Mouse (Mus musculus) kidney, adult 2 months (tissue): ENCODE measurements around the gene Gdf11.

Experiments
- CTCF ChIP-seq: fragments of 200-500 bp; conservative IDR thresholded peaks from 2 replicates; pipeline ENCODE4 v1.5.1; 2011; ENCODE audit warnings: low read depth, mild to moderate bottlenecking, control low read depth, low read length, moderate library complexity, mixed read lengths; ENCODE audit not compliant: insufficient read depth, insufficient read length
- POLR2A ChIP-seq: fragments of 200-500 bp; IDR thresholded peaks from one replicate; pipeline ENCODE4 v1.6.1; 2011; ENCODE audit warnings: low read depth, low read length, control low read depth

DNA sequence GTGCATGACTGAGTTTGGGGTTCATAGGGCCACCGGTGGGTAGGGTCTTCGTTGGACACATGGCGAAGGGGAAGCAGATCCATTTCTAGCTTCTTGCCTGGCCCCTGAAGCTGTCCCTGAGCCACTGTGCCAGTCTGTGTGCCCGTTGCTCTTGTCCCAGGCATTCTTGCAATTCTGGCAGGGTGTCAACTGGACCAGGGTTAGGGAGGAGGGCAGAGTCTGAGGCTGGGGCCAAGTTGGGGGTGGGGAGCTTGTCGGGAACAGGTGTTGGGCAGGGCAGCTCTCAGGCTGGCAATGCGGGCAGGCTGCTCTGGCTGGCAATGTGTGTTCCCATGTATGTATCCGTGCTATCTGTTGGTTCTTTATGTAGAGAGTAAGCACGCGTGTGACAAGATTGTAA is 46.9 kb upstream of the Gdf11 start:
- TF ChIP-seq CTCF (no peak), POLR2A (no peak)
